Mouse (Mus musculus) frontal cortex, adult (tissue): ENCODE results near the gene Csrp1.

Experiments used
- ATAC-seq: cut with Nextera tagmentation; 2 replicates; pipeline ENCODE4 v1.9.2; 2017; ENCODE audit warnings: mild to moderate bottlenecking, moderate library complexity, mixed read lengths; ENCODE audit not compliant: low TSS enrichment

Gene Csrp1

DNA sequence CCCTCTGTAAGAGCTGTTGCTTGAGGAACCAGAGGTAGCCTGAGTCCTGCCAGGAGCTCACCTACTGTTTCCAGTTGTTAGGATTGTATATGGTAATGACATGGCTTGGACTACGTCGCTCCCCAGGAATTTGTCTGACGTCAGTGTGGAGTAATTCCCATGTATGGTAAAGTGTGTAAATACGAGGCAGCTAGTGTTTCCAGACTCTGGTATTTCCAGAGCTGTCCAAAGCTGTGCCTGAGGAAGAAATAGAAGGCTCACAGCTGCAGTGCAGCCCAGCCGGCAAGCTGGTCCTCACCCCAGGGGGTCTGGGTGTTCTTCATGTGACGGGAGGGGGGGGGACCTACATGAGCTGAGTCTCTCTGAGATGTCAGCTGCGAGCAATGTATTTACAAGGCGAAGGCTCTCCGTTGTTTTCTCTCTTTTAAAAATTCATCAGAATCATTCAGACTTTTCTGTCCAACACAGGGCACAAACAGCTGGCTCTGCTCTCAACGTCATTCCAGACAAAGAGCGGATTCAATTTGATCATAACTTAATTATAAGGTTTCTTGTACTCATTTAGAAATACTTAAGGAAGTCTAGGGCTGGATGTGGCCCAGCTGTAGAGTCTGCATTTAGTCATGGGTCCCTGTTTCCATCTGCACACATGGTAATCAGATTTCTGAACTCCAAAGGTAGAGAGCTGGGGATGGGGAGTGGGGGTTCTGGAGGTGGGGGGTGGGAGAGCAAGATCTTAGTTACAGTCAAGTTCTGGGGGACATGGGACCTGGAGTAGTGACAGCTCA is 12.2 kb downstream of the Csrp1 start:
- ATAC-seq = no peak

DNA sequence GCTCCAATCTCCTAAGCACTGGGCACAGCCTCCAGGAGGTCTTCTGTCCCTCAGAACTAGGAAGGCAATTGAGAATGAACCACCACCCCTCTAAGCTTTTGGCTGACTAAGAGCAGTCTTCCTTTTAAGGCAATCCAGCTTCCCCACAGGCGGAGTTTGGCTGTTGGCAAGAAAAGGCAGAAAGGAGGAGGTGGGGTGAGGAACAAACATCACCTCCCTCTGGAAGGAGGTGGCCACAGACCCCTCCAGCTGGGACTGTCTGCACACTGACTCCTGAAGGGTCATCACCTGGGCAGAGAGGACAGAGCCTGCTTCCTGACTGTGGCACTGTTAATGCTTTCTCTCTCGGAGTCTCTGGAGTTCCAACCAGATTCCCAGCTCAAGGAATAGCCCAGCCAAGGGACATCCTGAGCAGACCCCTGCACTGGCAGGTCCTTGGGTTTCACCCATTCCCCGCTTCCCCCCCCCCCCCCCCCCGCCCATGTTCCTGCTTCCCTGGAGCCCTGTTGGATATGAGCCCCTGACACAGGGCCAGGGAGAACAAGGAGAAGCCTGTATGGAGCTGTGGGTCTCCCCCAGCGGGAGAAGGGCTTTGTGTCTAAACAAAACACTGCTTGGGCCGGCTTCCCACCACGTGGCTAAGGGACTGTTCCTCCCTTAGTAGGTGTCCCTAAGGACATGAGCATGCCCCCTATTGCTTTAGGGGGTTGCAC is 14.5 kb downstream of the Csrp1 start:
- ATAC-seq = peak; percentile 53

DNA sequence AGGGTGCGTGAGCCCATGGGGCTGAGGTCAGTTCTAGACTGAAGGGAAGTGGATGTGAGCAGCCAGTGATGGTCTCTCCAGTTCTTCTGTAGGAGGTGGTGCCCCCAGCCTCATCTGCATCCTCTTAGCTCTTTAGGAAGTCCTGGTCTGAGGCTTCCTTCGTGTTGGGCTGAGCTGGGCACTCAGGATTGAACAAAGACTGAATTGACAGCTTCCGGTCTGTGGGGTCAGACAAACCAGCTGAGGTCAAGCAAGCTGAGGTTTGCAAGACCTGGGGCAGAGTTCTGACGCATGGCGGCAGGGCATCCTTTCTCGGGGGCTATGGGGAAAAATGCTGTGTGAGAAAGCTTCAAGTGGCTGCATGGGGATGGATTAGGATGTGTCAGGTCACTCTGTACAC is 15.6 kb downstream of the Csrp1 start:
- ATAC-seq = no peak

DNA sequence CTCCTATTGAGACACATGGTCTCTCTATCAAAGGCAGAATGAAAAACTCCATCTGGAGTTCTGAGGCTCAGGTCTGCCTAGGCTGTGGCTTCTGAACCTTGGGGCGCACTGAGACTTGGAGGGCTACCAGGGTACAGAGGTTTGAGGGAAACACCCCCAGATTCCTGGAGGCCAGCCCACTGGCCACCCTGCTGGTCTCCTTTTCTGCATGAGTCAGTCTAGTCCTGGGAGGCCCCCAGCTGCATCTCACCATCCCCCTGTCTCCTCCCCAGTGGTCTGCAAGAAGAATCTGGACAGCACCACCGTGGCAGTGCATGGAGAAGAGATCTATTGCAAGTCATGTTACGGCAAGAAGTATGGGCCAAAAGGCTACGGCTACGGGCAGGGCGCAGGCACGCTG is 25.1 kb downstream of the Csrp1 start:
- ATAC-seq = no peak

DNA sequence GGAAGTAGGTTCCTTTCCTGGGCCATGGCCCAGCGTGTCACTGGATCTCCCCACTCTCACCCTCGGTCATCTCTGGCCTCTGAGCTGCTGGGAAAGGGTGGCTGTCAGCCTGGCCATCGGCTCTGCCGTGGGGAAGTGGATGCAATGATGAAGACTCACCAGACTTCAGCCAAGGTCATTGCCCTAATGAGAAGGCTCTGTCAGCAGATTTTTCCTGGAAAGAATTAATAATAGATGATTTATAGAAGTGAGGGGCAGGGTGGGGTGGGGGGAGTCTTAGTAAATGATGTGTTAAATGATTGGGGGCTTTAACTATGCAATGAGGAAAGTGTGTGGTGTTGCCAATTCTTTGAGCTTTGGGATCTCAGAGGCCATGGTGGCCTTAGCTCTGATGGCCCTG is 26.4 kb downstream of the Csrp1 start:
- ATAC-seq = no peak

DNA sequence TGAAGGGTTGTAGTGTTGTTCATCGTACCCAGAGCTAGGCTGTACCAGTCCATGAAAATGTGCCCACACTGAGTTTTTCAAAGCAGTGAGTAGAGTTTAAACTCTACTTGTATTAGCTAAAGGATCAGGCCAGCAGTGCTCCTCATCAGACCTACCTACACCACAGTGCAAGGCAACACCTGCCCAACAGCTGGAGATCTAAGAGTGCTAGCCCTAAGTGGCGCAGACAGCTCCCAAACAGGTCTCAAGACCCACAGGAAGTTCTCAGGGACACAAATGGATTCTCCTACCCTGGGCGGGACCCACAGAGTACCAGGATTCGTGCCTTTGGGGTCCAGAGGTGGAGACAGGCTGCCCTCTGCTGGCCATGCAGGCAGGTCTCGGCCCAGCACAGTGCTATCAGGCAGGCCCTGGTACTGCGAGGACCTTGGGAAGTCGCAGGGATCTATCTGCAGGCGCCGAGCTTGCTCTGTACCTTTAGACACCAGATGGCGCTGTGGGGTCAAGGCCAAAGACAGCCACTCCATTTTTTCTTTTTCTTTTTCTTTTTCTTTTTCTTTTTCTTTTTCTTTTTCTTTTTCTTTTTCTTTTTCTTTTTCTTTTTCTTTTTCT is 33.0 kb downstream of the Csrp1 start:
- ATAC-seq = peak; percentile 95

DNA sequence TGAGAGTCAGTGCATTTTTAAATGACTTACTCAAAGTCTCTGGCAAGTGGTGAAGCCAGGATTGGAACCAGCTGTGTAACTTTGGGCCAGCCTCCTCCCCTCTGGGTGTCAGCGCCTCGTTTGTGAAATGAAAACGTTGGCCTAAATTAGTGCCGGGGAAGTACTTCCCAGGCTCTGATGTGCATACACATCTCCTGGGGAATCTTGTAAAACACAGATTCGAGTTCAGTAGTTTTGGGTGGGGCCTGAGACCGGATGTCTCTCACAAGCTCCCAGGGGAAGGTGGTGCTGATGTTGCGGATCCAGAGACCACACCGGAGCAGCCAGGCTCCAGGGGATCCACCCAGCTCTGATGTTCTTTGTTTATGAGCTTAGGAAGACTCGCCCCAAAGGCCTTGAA is 35.4 kb downstream of the Csrp1 start:
- ATAC-seq = no peak

DNA sequence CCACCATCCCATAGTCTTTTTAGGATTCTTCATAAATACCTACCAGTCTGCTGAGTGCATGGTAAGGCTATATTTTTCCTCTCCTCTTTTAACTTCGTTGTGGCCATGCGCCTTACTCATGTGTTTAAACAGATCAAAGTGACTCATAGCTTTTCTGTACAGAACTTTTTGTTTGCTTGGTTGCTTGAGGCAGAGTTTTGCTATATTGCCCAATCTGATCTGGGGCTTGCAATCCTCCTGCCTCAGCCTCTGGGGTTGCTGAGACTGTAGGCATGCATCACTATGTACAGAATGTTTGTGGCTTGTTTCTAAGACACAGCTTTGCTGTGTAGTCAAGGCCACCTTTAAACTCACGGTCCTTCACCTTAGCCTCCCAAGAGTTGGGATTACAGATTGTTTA is 36.1 kb downstream of the Csrp1 start:
- ATAC-seq = no peak

DNA sequence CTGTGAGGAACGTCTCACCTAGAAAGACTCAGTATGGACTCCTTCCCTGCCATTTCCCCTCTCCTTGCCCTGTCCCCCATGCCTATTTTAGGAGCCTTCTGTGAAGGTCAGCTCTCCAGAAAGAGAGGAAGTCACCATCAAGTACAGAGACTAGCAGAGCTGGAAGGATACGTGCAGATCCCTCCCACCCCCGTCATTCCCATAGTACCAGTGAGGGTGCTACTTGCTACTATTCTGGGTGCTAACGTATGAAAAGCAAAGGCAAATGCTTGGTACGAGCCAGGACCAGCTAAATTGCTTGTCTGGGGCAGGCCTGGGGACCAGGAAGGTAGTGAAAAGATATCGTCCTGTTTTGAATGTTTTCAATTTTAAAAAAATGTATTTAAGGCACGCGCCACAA is 37.4 kb downstream of the Csrp1 start:
- peak; percentile 73; the same call in 1 of the 2 replicates for ATAC-seq

DNA sequence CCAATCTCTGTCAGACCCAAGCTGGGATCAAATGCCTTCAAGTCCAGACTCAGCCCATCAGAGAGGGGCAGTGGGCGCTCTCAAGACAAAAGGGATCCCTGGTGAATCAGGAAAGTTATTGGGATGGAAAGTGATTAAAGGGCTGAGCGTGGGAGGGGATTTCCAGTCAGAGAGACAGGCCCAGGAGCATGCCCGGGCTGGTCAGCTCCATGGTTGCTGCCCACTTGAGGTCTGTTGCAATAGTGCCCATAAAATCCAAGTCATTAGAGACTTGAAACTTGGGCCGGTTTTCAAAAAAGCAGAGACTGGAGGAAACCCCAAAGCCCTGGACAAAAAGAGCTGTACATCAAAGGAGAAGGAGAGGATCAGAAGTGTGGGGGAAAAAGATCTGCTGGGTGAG is 39.8 kb downstream of the Csrp1 start:
- ATAC-seq = no peak

DNA sequence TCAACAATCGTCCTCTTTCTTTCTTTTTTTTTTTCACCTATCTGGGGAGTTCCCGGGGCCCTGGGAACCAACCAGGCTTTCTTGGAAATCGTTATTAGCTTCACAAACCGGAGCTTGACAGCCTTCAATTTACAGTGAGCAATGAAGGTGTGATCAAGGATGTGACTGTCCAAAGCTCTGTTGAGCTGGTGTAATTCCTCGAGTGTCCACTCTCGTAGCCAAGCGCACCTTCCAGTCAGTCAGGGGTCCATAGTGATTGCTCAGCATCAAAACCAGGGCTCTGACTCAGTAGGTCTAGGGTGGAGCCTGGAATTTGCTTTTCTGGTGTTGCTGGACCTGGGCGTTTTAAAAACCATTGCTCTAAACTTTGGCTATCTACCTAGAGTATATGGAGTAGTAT is 40.4 kb downstream of the Csrp1 start:
- ATAC-seq = no peak

DNA sequence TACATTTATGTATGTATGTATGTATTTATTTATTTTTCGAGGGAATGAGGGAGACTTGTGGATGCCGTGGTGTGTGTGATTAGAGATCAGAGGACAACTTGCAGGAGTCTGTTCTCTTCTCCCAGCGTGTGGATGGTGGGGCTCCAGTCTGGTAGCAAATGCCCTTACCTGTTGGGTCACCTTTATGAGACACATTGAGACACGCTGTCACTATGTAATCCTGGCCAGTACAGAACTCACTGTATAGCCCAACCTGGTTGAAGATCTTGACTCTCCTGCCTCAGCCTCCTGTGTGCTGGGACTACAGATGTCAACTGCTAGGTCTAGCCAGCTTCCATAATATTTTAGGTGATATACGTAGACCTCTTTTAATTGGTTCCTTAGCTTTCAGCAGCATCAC is 41.9 kb downstream of the Csrp1 start:
- ATAC-seq = no peak

DNA sequence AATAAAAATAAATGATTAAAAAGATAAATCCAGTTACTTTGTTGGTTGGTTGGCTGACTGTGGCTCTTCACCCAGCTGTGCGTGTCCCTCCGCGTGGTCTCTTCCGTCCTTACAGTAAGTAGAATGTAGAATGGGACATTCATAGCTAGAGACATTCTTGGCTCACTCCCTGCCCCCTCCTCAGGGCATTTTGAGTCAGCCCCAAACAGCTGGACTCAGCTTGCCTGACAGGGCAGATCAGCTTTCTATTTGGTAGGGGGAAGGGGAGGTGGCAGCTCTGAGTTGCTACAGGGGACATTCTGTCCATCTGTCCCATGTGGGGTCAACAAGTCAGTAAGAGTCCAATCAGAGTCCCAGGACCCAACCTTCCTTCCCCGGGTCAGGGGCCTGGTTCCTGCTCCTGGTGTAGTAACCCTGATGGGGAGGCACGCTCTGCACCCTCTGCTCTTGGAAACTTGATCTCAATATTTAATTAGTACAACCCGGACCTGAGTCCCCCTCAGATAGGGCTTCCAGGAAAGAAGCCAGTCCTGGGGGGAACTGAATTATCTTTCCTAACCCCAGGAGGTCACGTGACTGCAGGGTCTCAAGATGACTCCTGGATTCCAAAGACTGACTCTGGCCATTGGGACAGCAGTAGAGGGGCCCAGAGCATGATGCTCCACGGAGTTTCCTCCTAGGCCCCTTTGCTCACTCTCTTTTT is 43.8 kb downstream of the Csrp1 start:
- no peak for ATAC-seq

DNA sequence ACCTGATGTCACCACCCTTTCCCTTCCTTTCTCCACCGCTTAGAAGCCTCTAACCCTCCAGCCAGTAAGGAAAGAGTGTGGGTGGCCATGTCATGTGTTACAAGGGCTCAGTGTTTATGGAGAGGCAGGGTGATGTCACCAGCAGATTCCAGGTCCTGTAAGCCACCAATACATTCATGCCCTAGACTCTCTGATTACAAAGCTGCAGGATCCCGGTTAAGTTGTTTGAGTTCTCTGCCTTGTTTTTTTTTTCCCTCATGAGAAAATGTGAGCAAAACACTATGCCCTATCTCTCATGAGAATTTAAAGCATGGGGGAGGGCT is 44.3 kb downstream of the Csrp1 start:
- ATAC-seq = no peak

DNA sequence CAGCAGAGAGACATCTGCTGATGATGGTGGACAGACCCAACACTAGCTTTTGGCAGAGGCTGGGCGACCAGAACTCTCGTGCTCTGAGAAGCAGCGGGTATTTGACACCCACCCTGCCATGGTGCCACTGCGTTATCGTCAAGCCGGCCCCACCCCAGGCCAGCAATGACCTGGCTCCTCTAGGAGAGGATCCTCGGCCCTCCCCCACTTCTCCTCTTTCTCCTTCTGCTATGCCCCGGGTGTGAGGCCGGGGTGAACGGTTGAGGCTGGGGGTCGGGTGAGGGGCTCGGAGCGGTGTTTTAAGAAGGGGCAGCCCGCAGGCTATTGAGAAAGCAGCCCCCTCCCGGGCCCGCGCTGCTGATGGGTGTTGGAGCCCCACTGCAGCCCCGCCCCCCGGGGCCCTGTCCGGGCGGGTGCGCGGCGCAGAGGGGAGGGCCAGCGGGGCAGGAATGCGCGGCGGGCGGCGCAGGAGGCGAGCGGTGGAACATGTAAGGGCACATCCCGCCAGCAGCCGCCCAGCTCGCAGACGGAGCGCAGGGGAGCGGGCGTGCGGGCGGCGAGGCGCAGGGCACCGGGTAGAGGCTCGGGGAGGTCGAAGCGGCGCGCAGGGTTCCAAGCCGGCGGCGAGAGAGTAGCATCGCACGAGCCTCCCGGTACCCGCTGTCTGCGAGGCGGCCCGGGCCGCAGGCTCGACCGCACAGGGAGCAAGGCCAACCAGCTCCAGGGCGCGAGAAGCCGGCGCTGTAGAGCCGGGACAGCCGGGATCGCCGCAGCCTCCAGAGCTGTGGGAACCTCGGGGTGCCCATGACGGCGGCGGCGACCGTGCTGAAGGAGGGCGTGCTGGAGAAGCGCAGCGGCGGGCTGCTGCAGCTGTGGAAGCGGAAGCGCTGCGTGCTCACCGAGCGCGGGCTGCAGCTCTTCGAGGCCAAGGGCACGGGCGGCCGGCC is 46.1 kb downstream of the Csrp1 start, which contains the start of gene Phlda3:
Gene Phlda3 (plus strand): TSS at position 475 of the 947 bp plus-strand sequence.
- peak; percentile 75 for ATAC-seq

DNA sequence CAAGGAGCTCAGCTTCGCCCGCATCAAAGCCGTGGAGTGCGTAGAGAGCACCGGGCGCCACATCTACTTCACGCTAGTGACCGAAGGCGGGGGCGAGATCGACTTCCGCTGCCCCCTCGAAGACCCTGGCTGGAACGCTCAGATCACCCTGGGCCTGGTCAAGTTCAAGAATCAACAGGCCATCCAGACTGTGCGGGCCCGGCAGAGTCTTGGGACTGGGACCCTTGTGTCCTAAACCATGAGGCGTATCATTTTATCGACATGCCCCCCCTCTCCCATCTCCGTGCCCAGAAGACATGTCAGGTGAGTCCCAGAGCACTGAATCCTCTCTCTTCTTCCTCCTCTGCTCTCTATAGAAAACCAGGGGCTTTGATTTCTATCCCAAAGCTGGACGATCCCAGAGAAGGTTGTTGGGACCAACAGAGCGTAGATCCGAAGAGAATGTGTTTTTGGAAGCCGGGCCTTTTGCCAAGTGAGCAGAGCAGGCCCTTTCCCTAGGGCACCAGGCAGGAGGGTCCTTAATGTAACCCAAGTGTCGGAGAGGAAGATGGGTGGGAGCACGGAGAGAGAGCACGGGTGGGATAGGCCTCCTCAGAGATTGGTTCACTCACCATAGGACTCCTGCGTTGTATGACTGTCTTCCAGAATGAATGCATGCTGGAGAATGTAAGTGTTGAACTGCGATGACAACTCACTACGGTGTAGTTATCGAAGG is 46.9 kb downstream of the Csrp1 start:
- no peak for ATAC-seq

DNA sequence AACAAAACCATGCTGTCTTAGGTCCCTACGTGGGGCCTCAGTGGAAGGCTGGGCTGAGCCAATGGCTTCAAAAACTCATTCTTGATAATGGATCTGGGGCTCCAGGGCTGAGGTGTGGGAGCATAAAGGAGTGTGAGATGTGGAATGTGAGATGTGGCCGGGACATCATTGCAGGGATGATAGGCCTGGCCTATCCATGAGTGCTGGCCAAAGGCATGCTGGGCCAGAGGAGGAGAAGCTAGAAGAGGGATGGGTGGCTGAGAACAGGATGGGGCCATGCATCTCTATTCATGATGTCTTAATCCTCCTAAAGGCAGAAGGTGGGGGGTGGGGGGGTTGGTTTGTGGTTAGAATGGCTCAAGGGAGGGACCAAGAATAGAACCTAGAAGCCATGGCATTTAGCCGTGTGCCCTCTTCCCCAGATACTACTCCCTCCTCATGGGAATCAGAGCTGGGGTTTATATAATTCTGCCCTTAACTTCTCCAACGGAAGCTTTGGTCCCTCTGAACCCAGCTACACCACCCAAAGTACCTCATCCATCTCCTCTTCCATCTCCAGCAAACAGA is 47.5 kb downstream of the Csrp1 start:
- no peak for ATAC-seq

DNA sequence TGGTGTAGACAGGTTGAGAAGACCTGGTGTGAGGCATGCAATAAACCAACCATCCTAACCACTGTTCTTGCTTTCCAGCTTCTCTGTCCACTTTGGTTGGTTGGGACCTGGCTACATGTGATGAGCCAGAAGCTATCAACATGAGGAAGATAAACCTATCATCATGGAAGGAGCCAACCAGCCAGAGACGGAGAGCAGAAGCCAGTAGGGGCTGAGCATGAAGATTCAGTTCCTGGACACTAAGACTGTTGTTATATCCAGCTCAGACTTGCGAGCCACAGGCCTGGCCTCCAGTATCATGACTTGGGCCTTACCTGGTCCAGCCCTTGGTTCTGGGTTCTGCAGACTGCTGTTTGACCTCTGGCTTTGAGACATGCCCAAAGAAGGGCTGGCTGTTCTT is 48.5 kb downstream of the Csrp1 start:
- no peak for ATAC-seq

DNA sequence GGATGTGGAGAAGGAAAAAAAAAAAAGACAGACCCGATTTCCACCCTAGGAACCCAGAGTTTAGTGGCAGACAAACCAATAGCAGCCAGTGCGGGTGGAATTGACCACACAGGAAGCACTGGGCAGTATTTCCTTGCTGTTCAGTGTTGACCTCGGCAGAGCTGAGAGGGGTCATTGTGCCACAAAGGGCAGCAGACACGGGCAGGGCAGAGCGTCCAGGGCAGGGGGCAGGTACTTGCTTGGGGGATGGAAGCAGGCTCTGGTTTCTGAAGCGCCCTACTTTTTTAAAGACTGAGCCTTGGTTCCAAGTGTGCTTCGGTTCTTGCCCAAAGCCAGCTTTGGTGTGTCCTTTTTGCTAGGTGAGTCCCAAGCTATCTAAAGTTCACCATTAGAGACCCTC is 50.4 kb downstream of the Csrp1 start:
- no peak for ATAC-seq

DNA sequence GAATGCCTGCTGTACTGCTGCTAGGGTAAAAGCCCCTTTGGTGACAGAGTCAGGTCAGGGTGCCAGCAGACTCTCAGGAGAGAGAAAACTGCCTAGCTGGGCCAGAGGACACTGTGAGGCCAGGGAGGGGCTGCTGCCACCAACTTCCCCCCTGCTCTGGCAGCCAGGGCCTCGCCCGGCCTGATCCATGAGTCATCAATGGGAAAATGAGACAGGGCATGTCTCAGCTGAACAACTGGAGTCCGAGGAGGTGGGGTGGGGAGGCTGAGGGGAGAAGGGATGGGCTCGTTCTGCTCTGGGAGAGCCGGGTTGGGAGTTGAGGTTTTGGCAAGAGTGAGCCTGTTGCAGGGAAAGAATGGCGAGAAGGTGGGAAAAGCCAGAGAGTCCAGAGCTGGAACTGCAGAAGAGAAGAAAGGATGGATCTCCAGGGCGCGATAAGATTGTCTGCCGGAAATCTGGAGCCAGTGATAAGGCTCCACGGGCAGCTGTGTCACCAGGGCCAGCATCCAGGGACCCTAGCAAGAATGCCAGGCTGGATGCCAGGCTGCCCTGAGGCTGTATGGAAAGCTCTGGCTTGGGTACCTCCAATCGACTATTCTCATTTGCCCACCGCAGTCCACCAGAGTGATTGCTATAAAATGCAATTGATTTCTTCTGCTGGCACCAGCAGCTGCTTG is 51.2 kb downstream of the Csrp1 start:
- ATAC-seq = no peak
